Mouse (Mus musculus): Measurements from ENCODE around the gene Acvr1b.

The Acvr1b gene

GRCm38 (mm10) chr15:101173421-101174211 is at the start of gene Acvr1b:
Acvr1b (plus strand) TSS chr15:101174067.
- peak; percentile 75 for DNase-seq (ENCODE audit: low spot score)

- DNase-seq (ENCODE audit: low spot score), result no peak
These were observed 48.3 kb upstream of the Acvr1b start for GRCm38 (mm10) chr15:101125561-101125960.

- DNase-seq (ENCODE audit: low spot score), result no peak
These were observed 46.9 kb upstream of the Acvr1b start for GRCm38 (mm10) chr15:101126876-101127544.

GRCm38 (mm10) chr15:101128181-101129089 is 45.4 kb upstream of the Acvr1b start, which contains the start of gene Acvrl1:
Acvrl1 (plus strand) TSS chr15:101128522.
- no peak for DNase-seq (ENCODE audit: low spot score)

- no peak for DNase-seq (ENCODE audit: low spot score)
These were observed 44.5 kb upstream of the Acvr1b start for GRCm38 (mm10) chr15:101129412-101129811.

GRCm38 (mm10) chr15:101131498-101131897 is 42.4 kb upstream of the Acvr1b start:
- no peak for DNase-seq (ENCODE audit: low spot score)

- no peak for DNase-seq (ENCODE audit: low spot score)
These were observed 41.8 kb upstream of the Acvr1b start for GRCm38 (mm10) chr15:101132041-101132440.

- no peak for DNase-seq (ENCODE audit: low spot score)
These were observed 41.1 kb upstream of the Acvr1b start for GRCm38 (mm10) chr15:101132761-101133160.

GRCm38 (mm10) chr15:101133993-101134704 is 39.7 kb upstream of the Acvr1b start:
- DNase-seq (ENCODE audit: low spot score), result no peak

- no peak for DNase-seq (ENCODE audit: low spot score)
These were observed 38.5 kb upstream of the Acvr1b start for GRCm38 (mm10) chr15:101135405-101135804.

GRCm38 (mm10) chr15:101137455-101137854 is 36.4 kb upstream of the Acvr1b start:
- DNase-seq (ENCODE audit: low spot score), result no peak

- DNase-seq (ENCODE audit: low spot score), result no peak
These were observed 35.2 kb upstream of the Acvr1b start for GRCm38 (mm10) chr15:101138675-101139074.

GRCm38 (mm10) chr15:101139885-101140284 is 34.0 kb upstream of the Acvr1b start:
- no peak for DNase-seq (ENCODE audit: low spot score)

- DNase-seq (ENCODE audit: low spot score), result no peak
These were observed 33.3 kb upstream of the Acvr1b start for GRCm38 (mm10) chr15:101140587-101140986.

- no peak for DNase-seq (ENCODE audit: low spot score)
These were observed 32.8 kb upstream of the Acvr1b start for GRCm38 (mm10) chr15:101141061-101141541.

- no peak for DNase-seq (ENCODE audit: low spot score)
These were observed 31.2 kb upstream of the Acvr1b start for GRCm38 (mm10) chr15:101142672-101143071.

GRCm38 (mm10) chr15:101143494-101143893 is 30.4 kb upstream of the Acvr1b start:
- no peak for DNase-seq (ENCODE audit: low spot score)

- no peak for DNase-seq (ENCODE audit: low spot score)
These were observed 29.7 kb upstream of the Acvr1b start for GRCm38 (mm10) chr15:101144176-101144575.

- DNase-seq (ENCODE audit: low spot score), result no peak
These were observed 29.1 kb upstream of the Acvr1b start for GRCm38 (mm10) chr15:101144779-101145178.

GRCm38 (mm10) chr15:101145424-101146099 is 28.3 kb upstream of the Acvr1b start:
- peak; percentile 66 for DNase-seq (ENCODE audit: low spot score)
